Mouse (Mus musculus) urinary bladder, postnatal 36 days (tissue): ENCODE measurements around the gene Itpk1.

Experiments
- DNase-seq, 2 experiments: peaks; one replicate each; pipeline ENCODE4 v3.0.0; 2022; ENCODE audit warnings: low spot score in 2 of 2, mixed read lengths in 1 of 2

Itpk1 gene

DNA sequence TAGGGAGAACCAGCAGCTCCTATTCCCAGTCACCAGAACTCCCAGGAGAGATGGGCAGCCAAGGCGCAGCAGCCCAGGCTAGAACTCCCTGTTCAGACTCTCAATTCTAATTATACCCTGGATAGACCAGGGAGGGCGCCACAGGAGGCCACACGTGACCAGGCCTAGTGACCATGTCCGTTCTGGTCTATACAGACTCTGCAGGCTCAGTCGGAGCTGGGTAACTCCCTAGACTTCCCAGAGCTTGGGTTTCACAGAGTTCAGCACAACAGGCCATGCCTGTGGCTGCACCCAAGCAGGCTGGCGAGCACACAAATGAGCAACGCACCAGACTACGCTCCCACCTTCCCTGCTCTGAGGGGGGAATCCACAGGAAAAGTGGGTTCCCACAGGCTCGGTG, 110.1 kb downstream of the Itpk1 start:
- DNase-seq = no peak

DNA sequence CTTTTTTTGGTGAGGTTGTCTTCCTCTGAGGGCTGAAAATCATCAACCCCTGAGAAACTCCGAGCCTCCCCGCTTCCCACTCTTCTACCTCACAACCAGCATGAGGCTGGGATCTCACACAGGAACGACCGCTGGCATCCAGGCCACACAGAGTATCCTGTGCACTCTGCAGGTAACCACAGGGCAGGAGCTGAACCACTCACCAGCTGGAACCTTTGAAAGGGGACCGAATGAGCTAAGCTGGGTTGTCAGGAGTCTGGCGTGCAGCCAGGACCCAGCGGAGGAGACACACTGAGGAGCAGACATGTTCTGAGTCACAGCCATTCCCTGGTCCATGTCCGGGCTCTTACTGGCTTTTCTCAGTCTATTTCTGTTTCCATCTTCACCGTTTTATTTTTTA, 111.0 kb downstream of the Itpk1 start:
- no peak for DNase-seq

DNA sequence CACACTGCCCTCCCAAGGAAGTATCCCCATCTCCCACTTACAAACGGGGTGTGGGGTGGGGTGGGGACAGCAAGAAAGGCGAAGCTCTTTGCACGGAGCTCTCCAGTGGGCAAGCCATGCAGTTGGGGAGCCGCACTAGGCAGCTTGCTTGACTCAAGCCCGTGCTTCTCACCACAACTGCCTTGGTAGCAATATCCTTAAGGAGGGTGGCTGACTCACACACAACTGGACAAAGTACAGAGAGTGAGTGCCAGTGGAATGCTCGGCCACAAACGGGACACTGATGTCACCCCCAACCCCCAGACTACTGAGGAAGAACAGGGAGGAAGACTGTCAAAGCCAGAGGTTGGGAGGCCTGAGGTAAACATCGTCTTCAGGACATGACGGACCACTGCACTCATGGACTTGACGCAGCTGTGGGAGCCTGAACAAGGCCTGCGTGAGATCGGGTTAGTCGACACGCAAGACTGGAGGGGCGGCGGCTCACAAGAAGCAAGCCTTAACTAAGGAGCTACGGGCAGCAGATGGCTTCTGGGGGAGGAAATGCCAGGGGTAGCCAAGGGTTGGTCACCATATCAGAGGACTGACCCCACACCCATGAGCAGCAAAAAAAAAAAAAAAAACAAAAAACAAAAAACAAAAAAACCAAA, 113.9 kb downstream of the Itpk1 start:
- DNase-seq = no peak

DNA sequence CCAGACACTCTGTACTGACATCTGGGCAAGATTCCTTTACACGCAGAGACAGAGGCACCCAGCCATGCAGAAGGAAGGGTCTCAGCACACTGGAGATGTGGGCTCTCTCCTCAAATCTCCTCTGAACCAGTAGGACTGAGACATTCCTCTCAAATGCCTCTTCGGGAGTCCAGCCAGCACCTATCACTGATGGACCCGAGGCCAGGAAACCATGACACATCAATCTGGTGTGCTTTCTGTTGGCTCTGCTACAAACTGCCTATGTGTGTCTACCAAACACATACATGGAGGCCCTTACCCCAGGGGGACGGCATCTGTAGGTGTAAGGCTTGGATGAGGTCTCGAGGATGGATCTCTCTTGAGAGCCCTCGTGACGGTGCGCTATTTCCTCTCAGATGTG, 117.6 kb downstream of the Itpk1 start:
- DNase-seq = no peak

DNA sequence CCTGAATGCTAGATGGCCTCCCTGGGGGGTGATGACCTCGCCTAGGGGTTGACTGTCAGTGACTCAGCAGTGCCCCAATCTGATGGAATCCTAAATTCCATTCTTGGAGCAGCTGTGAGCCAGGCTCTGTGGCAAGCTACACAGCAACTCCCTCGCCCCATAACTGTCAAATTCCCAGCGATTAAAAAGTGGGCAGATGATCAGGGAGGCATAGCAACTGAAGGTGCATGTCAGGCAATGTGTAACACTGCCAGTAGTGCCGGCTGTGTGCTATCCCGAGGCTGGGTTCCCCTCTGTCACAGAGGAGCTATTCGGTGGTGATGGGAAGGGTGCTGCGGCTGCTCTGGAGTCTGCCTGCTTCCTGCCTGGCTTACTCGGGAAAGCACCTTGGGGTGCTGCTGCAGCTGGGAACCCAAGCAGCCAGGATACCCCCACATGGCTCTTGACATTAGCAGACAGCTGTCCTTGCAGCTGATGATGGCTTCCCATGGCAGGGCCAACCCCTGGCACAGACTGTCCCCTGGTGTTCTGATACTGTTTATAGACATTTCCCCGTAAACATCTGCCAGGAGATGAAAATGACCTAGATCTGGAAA, 118.3 kb downstream of the Itpk1 start:
- DNase-seq = no peak

DNA sequence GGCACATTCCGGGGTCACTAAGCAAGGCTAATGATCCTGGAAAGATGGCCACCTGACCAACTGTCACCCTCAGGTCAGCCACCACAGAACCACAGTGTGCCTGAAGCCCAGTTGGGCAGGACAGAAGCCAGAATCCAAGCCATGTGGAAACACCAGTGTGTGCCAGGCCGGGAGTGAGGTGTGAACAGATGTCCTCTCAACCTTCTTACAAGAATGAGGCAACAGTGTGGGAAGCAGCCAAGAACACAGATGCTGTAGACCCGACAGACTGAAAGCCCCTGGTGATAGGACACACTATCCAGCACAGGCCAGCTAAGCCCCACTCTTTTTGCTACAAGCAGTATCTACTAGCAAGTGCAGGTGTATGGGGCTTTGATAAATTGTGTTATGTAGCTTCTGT, 119.3 kb downstream of the Itpk1 start:
- no peak for DNase-seq

DNA sequence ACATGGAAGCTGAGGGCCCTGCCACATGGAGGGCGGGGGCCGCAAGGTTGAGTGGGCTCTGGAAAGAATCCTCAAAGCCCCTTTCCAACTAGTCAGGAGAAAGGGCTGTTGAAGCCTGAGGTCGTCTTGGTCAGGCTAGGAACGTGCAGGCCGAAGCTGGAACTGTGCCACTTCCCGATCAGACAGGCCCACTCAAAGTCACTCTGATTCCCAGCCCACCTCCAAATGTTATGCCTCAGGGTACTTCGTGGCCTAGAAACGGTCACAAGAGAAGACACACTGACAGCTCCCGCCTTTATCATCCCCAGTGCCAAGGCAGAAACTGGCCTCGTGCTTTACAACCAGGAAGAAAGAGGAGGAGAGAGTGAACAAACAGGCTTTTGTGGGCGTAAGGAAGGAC, 122.3 kb downstream of the Itpk1 start:
- no peak for DNase-seq

DNA sequence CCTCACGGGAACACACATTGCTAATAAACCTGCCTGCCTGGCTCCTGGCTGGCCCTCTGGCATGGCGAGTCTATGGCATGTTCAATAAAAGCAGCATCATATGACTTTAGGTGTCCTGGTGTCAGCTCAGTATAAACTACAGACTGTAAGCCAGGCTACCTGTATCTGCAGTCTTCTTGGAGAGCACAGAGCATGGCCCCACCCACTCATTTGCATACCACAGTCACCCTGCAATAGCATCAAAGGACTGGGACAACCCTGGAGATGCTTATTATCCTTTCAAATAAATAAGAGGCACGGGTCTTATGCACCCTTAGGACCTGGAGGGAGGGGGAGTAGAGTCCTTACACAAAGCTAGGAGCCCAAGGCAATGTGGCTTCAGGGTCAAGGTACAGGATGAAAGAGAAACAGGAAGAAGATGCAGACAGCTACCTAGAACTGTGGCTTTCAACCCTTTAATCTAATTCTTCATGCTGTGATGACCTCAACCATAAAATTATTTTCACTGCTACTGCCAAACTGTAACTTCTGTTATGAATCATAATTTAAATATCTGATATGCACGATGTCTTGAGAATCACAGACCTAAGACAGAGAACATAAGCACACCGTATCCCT, 123.0 kb downstream of the Itpk1 start:
- no peak for DNase-seq

DNA sequence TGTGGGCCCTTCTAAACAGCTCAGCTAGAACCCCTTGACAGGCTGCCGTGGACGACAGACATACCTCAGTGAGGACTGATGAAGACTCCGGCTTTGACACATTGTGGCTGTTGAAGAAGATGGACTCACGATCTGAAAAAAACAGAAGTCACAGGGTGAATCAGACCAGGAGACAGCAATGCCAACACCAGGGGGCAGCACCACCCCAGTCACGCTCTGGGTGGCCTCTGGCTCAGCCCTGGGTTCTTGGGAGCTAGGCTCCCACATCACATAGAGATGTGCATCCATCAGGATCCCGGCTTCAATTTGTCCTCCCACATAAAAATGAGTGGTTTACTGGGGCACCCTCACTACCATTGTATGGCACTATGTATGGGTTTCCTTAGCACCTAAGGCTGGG, 125.7 kb downstream of the Itpk1 start:
- DNase-seq = peak; percentile 60 to 71

DNA sequence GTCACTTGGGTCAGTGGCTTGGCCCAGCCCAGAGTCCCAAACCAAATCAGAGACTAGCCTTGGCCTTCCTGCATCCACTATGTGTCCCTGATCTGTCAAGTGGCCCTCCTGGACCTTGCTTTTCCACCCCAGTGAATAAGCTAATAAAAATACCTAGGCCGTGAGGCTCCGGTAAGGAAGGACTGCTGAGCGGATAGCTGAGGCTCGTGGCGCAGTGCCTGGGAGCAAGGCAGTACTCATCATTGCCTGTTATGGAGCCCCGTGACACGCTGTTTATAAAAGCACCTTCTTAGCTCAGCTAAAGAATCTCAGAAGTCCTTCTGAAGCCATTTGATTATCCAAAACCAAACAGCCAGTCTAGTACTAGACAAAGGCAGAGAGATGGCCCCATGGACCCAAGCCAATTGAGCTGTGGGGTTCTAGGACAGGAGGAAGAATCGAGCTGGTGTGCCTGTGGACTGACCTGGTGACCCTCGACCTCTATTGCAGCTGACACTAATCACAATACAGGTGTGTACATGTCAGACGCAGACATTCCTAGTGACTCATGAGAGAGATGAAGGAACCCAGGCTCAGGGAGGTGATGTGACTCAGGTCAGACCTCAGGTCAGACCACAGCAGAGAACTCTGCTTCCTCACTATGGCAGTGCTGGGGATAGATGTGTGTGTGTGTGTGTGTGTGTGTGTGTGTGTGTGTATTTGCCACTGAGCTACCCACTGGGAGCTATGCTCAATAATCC, 127.9 kb downstream of the Itpk1 start:
- DNase-seq = no peak

DNA sequence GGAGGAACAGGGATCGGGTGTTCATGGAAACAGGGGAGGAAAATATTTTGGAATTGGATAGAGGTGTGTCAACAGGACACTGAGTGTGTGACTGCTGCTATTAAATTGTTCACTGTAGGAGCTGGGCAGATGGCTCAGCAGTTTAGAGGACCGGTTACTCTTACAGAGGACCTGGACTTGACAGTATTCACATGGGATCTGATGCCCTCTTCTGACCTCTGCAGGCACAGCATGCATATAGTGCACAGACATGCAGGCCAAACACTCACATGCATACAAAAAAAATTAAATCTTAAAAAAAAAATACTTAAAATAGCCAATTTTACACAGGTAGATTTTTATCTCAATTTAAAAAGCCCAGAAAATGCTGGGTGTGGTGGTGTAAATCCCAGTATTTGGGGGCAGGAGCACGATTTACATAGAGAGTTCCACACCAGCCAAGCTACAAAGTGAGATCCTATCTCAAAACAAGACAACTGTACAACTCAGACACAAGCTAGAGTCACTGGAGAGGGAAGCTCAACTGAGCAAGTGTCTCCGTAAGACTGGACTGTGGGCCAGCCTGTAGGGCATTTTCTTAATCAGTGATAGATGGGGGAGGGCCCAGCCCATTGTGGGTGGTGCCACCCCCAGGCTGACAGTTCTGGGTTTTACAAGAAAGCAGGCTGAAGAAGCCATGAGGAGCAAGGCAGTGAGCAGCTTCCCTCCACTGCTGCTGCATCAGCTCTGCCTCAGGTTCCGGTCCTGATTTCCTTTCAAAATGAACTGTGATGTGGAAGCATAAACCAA, 129.0 kb downstream of the Itpk1 start:
- DNase-seq = no peak

DNA sequence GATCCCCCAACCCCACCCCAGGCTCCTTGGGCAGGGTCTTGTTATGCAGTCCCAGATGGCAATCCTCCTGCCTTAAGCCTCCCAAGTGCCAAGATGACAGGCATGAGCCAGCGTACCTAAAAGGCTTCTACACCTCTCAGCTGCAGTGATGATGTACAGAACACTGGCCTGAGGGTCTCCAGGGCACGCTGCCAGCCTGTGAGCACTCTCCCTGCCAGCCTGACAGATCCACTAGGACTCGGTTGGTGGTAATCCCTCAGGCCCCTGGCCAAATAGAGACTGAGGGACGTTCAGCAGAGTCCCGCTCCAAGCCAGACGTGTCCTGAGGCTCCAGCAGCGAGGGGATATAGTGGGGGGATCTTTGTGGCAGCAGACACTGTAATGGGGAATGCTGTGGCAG, 131.7 kb downstream of the Itpk1 start:
- no peak for DNase-seq

DNA sequence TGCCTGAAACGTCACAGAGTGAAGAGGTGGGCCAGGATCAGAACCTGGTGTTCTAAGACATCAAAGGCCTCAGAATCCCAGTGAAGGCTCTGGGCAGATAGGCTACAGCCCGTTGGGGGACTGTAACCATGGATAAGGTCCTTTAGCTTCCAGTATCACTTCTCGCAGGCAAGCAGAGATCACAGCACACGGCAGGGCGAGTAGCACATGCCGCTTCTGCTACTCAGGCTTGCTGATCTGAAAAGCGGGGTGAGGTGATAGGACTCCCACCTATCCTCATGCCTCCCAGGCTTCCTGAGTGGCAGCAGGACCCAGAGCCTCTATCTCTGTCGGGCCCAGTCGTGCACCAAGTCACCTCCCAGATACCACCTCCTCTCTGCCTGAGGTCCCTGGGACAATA, 133.1 kb downstream of the Itpk1 start:
- no peak for DNase-seq

DNA sequence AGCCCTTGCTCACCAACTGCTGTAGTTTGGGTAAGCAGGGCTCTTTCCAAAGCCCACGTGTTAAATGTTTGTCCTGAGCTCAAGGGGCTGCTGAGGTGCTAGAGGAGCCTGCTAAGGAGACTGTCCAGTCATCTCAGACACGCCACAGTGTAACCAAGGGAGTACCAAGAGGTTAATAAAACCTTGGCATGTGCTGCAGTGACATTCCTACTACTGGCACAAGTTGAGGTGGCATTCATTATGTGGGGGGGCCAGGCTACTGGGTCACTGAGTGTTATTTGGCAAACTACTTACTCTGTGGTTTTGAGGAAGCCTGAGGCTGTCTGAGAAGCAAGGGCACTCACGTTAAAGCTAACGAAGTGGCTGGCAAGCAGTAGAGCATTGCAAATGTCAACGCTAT, 134.0 kb downstream of the Itpk1 start:
- DNase-seq = no peak

DNA sequence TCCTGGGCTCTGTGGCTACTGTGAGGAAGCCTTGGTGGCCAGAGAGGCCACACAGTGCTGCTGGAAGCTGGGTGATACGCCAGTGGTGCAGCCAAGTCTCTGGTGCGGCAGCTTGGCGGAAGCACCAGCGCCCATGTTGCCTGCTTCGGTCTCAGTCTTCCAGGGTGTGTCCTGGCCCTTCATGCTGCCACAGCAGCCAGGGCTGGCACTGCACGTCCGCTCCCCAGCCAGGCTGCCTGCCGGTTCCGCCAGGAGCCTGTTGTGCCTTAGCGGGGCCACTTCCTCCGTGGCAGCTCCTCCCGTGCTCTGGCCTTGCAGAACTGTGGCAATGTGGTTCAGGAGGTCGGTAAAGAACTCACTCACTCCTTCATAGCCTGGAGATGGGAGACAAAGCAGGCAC, 134.6 kb downstream of the Itpk1 start:
- no peak for DNase-seq

DNA sequence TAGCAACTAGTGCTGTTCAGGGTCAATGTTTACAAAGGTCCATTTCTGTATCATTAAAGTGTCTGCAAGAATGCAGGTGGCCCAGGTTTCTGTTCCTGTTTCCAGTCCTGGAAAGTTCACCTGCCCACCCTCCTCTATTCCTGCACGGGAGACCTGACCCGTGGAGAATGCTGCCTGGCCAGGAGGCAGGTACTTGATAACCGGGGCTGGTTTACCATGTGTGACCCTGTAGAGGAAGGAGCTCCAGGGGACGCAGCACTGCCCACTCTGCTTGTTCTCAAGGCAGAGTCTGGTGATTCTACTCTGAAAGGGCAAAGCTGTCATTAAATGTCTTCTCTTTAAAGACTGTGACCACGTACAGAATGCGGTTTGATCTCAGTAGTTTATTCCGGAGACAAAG, 136.5 kb downstream of the Itpk1 start:
- DNase-seq = no peak

DNA sequence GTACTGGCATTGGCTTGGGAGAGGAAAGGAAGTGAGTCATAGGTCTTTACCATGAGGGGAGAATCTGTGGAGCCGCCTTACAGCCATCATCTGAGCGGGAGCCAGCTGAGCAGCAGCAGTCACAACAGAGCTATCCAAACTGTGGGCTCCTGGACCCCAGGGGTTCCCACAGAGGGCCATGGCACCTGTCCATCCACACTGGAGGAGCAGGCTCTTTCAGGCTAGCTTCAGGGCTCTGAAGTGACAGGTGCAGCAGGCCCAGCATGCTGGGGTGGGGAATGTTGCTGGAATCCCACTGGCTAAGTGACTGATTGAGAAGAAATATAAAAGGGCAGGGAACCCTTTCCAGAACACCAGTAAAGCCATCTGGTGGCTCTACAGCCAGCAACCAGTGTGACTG, 137.8 kb downstream of the Itpk1 start:
- no peak for DNase-seq

DNA sequence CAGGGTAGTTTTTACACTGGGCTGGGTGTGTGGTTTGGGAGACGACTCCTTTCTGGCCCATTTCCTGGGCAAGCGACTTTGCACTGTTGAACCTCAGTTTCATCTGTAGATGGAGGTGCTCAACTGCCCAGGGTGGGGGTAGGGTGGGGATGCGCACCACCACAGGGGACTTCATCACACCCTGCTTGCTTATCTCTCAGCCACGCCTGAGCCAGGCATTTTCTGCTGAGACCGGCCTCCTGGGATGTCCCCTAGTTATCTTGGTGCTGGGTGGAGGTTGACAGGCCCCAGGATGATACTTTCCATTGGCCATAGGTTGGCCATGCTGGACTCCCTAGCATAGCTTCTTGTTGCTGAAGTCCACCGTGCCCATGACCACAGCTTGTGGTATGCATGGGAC, 139.6 kb downstream of the Itpk1 start:
- no peak for DNase-seq

DNA sequence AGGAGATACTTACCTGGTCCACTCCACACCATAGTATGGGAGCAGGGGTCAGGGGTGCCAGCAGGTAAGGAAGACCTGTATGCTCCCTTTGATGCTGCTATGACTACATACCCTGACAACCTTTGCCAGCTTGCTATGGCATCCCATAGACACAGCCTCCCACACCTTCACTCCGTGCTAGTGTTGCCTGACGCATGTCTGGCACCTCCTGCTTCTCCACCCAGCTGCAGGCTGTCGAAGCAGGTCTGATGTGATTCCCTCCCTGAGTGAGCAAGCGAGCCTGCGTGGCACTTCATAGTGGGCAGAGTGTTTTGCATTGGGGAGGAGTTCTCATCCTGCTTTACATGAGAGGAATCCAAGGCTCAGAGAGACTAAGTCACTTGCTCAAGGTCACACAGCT, 147.4 kb downstream of the Itpk1 start:
- no peak for DNase-seq

DNA sequence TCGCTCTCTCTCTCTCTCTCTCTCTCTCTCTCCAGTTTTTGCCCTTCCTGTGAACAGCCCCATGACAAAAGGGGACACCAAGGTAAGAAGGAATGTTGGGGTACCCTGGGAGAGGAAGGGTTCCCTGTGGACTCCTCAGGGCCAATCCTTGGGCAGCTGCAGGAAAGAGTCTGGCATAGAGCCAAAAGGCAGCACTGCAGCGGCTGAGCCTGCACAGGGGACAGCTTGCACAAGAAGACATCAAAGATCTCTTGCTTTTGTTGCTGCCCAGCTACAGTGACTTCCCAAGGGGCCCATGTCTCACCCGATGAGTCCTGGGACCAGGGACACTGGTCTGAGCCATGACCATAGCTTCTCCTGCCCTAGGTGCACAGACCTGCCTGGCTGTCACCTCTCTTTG, 148.9 kb downstream of the Itpk1 start:
- no peak for DNase-seq

DNA sequence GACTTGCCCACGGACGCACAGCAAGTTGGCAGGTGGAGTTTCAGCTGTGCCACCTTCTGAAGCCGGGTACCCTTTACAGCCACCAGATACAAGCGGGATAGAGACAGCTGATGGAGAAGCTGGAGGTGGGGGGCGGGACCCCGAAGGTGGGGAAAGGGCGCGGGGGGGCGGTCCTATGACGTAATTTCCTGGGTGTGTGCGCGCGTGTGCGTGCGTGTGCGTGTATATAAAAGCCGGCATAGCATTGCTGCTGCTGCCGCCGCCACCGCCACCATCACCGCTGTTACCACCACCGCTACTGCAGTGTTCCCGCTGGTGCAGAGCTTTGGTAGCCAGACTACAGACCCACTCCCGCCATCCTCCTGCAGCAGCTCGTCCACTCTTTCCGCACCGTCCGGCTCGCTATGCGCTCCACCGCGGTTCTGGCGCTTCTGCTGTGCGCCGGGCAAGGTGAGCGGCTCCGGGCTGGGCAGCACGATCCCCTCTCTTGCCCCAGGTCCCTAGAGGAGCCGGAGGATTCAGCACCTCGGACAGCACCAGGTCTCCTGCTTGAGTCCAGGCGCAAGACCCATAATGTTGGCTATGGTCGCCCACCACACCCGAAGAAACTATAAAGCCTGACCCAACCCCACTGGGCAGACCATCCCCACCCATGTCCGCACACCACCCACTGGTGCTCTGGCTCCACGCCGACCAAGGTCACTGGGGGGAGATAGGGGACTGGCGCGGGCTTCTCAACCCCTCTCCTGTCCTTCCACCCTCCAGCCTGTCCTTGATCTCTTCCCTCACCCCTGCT, 149.8 kb downstream of the Itpk1 start, which contains the start of gene Chga:
Gene Chga, plus strand, starts transcription at position 249 of the 796 bp plus-strand sequence.
- peak; percentile 15 to 31 for DNase-seq
